Mouse (Mus musculus): ENCODE measurements around the gene Cenpt. TPM values are rescaled to one million over a fixed set of nuclear protein-coding genes. Genes with fewer than 3 reads are reported as not detected.

Cenpt gene
- polyA plus RNA-seq, 1 experiment from 2014 or later: 52.2 TPM

DNA sequence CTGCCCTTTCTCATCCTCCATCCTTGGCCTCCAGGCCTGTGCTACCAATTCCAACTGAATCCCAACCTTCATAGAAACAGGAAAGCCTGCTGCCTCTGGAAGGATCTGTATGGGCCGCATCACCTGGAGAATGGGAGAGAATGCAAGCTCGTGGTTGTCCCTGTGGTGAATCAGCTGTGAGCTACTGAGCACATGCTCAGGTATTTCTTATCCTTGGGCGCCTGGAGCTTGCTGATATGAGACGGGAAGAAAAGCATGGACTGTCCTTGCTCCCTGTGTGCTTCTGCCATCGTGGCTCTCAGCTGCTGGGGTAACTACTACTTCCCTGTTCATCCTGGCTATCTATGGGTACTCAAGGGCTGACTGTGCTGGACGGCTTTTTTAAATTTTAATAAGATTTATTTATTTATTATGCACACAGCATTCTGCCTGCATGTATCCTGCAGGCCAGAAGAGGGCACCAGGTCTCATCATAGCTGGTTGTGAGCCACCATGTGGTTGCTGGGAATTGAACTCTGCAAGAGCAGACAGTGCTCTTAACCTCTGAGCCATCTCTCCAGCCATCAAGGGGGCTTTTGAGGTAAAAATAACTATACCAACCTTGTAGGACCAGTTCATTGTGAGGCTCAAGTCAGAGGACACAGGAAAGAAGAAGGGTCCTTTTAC is 13.4 kb upstream of the Cenpt start:
- peaks cover 29% of the 10 kb centered on the region for H3K36me3 ChIP-seq
- WGBS: 88% methylated on average over 6 of the region's 6 CpGs
- no peak overlapping the region for H3K27ac ChIP-seq (replicated peaks)
- no peaks in the 10 kb centered on the region for H3K9me3 ChIP-seq
- H3K9ac ChIP-seq: no peak overlapping the region
- no peak overlapping the region for H3K4me2 ChIP-seq
- ATAC-seq (ENCODE audit: low FRiP score, low read depth): no peak
- H3K4me3 ChIP-seq: no peak overlapping the region
- no peaks in the 10 kb centered on the region for H3K27me3 ChIP-seq
- H3K4me1 ChIP-seq (replicated peaks): peaks cover 19% of the 10 kb centered on the region

DNA sequence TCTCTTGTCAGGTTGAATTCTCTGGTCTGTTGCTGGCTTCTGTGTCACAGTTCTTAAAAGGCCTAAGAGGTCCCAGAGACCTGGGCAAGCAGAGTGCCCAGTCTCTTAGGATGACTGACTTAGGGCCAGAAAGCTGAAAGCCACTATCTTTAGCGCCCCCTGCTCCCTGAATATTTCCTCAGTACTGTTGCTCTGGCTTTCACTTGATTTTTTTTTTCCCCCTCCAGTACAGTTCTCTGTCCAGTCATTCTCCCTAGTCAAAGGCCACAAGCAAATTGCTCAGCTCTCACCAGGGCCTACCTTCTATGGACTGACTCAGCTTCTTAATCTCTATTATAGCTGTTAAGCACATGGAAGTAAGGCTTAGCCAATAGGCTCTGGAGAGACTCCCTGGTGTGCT is 8.9 kb upstream of the Cenpt start:
- H3K4me3 ChIP-seq: peak overlapping the region; percentile 82
- ATAC-seq (ENCODE audit: low FRiP score, low read depth): no peak
- H3K4me1 ChIP-seq (replicated peaks): peaks cover 52% of the 10 kb centered on the region
- no peak overlapping the region for H3K27ac ChIP-seq (replicated peaks)
- H3K9me3 ChIP-seq: no peaks in the 10 kb centered on the region
- H3K4me2 ChIP-seq: peak overlapping the region; percentile 79
- H3K27me3 ChIP-seq: no peaks in the 10 kb centered on the region
- H3K9ac ChIP-seq: peak overlapping the region; percentile 89
- peaks cover 8% of the 10 kb centered on the region; the same call in 1 of the 2 replicates for H3K36me3 ChIP-seq
- 0% methylated on average over 1 of the region's 1 CpGs for WGBS

DNA sequence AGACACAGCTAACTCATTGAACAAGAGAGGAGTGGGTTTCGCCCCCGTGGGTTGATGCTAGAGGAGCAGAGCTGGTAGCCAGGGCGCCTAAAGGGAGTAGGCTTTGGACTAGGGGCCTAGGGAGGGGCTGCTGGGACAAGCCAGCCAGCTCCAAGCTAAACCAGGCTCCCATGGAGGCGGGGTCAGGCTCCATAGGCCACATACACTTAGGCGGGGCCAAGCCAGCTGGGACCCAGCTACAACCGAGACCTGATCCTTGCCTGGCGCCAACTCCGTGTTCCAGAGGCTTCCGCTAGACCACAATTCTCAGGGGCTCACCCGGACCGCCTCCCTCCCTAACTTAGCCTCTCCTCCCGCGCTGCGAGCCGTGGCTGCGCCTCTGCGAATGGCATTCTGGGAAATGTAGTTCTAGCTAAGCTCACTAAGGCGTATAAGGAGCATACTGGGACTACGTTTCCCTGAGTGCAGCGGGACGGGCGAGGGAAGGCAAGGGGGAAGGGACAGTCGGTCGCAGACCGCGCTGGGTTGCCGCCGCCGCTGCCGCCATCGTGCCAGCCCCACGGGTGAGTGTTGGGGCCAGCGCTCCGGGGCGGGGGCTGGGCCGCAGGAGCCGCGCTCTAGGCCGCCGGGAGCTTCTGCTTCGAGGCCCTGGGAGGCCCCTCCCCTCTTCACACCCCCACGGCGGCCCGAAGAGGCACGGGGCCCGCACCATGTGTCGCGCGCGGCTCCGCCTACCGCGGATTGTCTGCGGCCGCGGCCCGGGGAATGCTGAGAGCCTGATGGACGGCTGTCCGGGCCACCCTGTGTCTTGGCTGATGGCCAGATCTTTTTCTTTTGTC is 7.3 kb upstream of the Cenpt start, which contains the start of gene Nutf2:
TSS of gene Nutf2 (plus strand) at position 438 of the 839 bp plus-strand sequence.
- ATAC-seq (ENCODE audit: low FRiP score, low read depth): peak; percentile 97
- WGBS: under 1% methylated on average over 59 of the region's 59 CpGs
- peak within 1 kb of the TSS; percentile 89 for H3K9ac ChIP-seq

DNA sequence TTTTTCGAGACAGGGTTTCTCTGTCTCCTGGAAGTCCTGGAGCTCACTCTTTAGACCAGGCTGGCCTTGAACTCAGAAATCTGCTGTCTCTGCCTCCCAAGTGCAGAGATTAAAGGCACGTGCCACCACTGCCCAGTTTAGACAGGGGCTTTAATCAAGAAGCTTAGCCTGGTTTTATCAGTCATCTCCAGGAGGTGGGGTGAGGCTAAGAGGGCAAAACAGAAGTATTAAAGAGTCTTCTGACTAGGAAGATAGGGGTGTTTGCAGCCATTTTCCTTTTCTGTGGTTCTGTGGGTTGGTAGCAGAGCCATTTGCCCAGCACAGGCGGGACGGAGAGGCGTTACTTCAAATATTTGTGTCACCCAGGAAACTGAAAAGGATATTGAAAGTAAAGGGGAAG is 6.2 kb upstream of the Cenpt start:
- peaks cover 68% of the 10 kb centered on the region for H3K4me1 ChIP-seq (replicated peaks)
- no peak overlapping the region for H3K27ac ChIP-seq (replicated peaks)
- no peak overlapping the region for H3K9ac ChIP-seq
- H3K4me2 ChIP-seq: no peak overlapping the region
- H3K27me3 ChIP-seq: no peaks in the 10 kb centered on the region
- H3K9me3 ChIP-seq: no peaks in the 10 kb centered on the region
- 78% methylated on average over 5 of the region's 5 CpGs for WGBS
- no peak for ATAC-seq (ENCODE audit: low FRiP score, low read depth)
- H3K4me3 ChIP-seq: no peak overlapping the region
- no peaks in the 10 kb centered on the region for H3K36me3 ChIP-seq

More for the DNA sequence above, 7.3 kb upstream of the Cenpt start, which contains the start of gene Nutf2:
- peaks cover 67% of the 10 kb centered on the region for H3K4me1 ChIP-seq (replicated peaks)
- peak within 1 kb of the TSS; percentile 93 for H3K27ac ChIP-seq (replicated peaks)
- H3K27me3 ChIP-seq: no peaks in the 10 kb centered on the region
- peak within 1 kb of the TSS; percentile 79 for H3K4me2 ChIP-seq
- peak within 1 kb of the TSS; percentile 82 for H3K4me3 ChIP-seq
- H3K36me3 ChIP-seq: no peaks in the 10 kb centered on the region
- no peaks in the 10 kb centered on the region for H3K9me3 ChIP-seq

DNA sequence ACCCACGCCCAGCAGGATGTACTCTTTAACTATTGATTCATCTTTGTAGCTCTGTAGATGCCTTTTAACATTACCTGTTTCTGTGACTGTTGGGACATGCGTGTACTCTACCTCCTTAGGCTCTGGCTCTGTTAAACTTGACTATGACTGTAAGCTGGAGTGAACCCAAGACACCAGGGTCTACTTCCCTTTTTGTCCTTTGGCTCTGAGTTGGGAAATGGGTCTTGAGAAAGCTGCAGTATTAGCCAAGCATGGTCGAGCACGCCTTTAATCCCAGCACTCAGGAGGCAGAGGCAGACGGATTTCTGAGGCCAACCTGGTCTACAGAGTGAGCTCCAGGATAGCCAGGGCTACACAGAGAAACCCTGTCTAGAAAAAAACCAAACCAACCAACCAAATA is 5.4 kb upstream of the Cenpt start:
- H3K4me1 ChIP-seq (replicated peaks): peaks cover 67% of the 10 kb centered on the region
- H3K27ac ChIP-seq (replicated peaks): no peak overlapping the region
- H3K9ac ChIP-seq: no peak overlapping the region
- H3K9me3 ChIP-seq: no peaks in the 10 kb centered on the region
- no peaks in the 10 kb centered on the region for H3K36me3 ChIP-seq
- no peaks in the 10 kb centered on the region for H3K27me3 ChIP-seq
- WGBS: 83% methylated on average over 5 of the region's 5 CpGs
- ATAC-seq (ENCODE audit: low FRiP score, low read depth): no peak
- peak overlapping the region; percentile 16; the same call in 1 of the 2 replicates for H3K4me2 ChIP-seq
- no peak overlapping the region for H3K4me3 ChIP-seq

DNA sequence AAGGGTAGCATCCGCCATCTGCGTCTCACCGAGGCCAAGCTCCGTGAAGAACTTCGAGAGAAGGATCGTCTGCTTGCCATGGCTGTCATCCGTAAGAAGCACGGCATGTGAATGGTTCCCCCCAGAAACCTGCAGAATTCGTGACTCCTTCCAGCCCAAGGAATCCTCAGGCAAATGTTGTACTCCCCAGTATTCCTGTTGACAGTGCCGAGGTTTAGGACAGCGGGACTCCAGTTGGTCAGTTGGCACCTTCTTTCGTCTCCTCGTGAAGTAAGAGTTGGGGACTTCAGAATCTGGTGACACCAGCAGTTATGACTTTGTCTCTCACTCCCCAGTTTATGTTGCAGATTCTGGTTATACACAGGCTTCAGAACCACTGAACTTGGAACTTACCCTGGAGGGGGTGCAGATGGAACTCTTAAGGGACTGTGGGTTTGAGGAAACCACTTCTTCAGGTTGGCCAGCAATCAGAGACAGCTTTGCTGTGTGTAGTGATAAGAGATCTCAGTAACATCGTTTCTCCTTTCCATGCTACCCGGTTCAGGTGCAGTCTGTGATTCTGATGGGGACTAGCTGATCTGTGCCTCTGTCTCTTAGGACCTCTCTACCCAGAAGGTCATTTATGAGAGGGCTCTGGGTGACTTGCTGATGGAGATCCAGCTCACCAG is 3.2 kb upstream of the Cenpt start:
- peak overlapping the region; percentile 57 for H3K4me3 ChIP-seq
- peak overlapping the region; percentile 68 for H3K9ac ChIP-seq
- WGBS: 24% methylated on average over 15 of the region's 15 CpGs
- H3K27ac ChIP-seq (replicated peaks): peak overlapping the region; percentile 89
- peak overlapping the region; percentile 98 for H3K4me2 ChIP-seq
- peaks cover 56% of the 10 kb centered on the region for H3K4me1 ChIP-seq (replicated peaks)
- no peak for ATAC-seq (ENCODE audit: low FRiP score, low read depth)
- H3K9me3 ChIP-seq: no peaks in the 10 kb centered on the region
- H3K36me3 ChIP-seq: no peaks in the 10 kb centered on the region
- no peaks in the 10 kb centered on the region for H3K27me3 ChIP-seq

DNA sequence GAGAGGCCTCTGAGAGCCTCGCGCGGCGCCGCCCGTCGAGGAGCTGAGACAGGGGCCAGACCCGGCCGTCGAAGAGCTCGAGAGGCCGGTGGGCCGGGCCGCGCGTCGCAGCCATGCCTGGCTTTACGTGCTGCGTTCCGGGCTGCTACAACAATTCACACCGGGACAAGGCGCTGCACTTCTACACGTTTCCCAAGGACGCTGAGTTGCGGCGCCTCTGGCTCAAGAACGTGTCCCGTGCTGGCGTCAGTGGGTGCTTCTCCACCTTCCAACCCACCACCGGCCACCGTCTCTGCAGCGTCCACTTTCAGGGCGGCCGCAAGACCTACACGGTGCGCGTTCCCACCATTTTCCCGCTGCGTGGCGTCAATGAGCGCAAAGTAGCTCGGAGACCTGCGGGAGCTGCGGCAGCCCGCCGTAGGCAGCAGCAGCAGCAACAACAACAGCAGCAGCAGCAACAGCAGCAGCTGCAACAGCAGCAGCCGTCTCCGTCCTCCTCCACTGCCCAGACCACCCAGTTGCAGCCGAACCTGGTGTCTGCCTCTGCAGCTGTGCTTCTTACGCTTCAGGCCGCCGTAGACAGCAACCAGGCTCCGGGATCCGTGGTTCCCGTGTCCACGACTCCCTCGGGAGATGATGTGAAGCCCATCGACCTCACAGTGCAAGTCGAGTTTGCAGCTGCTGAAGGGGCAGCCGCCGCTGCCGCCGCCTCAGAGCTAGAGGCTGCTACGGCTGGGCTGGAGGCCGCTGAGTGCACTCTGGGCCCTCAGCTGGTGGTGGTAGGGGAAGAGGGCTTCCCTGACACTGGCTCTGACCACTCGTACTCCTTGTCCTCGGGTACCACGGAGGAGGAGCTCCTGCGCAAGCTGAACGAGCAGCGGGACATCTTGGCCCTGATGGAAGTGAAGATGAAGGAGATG is 2.4 kb upstream of the Cenpt start:
- under 1% methylated on average over 71 of the region's 71 CpGs for WGBS
- Histone ChIP-seq H3K9me3 (no peaks in the 10 kb centered on the region), H3K4me3 (peak overlapping the region; percentile 57), H3K36me3 (no peaks in the 10 kb centered on the region), H3K27ac (replicated peaks) (peak overlapping the region; percentile 89), H3K4me1 (replicated peaks) (peaks cover 60% of the 10 kb centered on the region), H3K9ac (peak overlapping the region; percentile 68), H3K27me3 (no peaks in the 10 kb centered on the region), H3K4me2 (peak overlapping the region; percentile 98)
- ATAC-seq (ENCODE audit: low FRiP score, low read depth): peak; percentile 16

DNA sequence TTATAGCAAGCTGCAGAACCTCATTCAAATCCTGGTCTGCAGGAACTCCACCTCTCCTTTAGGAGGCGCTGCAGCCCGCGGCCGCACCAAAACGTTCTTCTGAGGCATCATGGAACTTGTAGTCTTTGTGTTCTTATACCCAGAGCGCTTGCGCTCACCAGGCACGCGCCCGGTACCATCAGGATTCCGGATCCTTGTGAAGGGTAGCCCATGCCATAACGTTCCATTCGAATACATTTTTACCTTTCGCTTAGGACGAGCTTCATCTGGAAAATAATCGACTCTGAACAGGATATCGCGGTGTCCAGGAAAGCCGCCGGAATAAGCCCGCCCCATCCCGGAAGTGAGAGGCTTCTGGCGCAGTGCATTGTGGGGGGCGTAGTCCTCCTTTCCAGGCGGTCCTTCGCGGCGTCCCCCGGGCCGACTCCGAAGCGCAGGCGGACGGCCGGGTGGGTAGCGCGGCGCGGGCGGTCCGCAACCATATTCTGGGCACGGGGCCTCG is 1.7 kb upstream of the Cenpt start, which contains the start of gene Thap11:
TSS of gene Thap11 (plus strand) at position 418 of the 502 bp plus-strand sequence.
- Histone ChIP-seq H3K4me2 (peak within 1 kb of the TSS; percentile 98), H3K4me3 (peak within 1 kb of the TSS; percentile 57), H3K27me3 (no peaks in the 10 kb centered on the region), H3K36me3 (no peaks in the 10 kb centered on the region), H3K9me3 (no peaks in the 10 kb centered on the region), H3K27ac (replicated peaks) (peak within 1 kb of the TSS; percentile 89), H3K9ac (peak within 1 kb of the TSS; percentile 68), H3K4me1 (replicated peaks) (peaks cover 60% of the 10 kb centered on the region)
- ATAC-seq (ENCODE audit: low FRiP score, low read depth): peak; percentile 90
- 0% methylated on average over 43 of the region's 43 CpGs for WGBS

DNA sequence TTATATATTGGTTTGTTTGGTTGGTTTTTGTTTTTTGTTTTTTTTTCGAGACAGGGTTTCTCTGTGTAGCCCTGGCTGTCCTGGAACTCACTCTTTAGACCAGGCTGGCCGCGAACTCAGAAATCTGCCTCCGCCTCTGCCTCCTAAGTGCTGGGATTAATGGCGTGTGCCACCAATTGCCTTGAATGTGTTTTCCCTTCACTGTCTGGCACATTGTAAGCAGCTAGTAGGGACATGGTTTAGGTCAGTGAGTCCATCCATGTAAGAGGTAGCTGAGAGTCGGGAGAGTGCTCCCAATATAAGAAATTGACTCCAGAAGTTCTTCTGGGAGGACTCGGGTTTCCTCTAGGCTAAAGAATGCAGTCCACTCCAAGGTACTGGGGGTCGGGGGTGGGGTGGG is 1.2 kb upstream of the Cenpt start:
- Histone ChIP-seq H3K4me2 (peak overlapping the region; percentile 98), H3K27ac (replicated peaks) (peak overlapping the region; percentile 89), H3K9me3 (no peaks in the 10 kb centered on the region), H3K4me3 (peak overlapping the region; percentile 57), H3K27me3 (no peaks in the 10 kb centered on the region), H3K4me1 (replicated peaks) (peaks cover 56% of the 10 kb centered on the region), H3K36me3 (peaks cover under 1% of the 10 kb centered on the region; the same call in 1 of the 2 replicates), H3K9ac (0 out of 2 replicates have a peak overlapping the region, but pooled peaks have one; percentile 68)
- WGBS: 28% methylated on average over 8 of the region's 8 CpGs
- ATAC-seq (ENCODE audit: low FRiP score, low read depth): peak; percentile 12

DNA sequence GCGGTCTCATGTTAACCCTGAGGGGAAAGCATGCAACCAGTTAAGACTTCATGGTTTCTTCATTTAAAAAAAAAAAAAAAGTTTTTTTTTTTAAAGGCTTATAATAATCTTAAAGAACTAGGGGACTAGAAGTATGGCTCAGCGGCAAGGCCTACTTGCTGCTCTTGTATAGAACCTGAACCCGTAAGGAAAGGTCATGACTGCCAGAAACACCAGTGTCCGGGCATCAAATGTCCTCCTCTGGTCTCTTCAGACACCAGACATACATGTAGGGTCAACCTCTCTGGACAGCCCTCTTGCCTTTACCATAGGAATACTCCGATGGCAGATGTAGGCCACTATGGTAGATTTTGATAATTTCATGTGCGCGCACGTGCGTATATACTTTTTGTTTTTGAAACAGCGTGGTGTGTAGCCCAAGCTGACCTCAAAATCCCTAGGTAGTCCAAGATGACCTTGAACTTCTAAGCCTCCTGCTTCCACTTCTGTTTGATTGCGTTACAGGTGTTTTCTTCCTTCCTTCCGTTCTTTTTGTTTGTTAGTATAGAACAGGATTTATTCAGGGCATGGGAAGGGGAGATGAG is 840 bp downstream of the Cenpt start:
- Histone ChIP-seq H3K4me2 (peak overlapping the region; percentile 74), H3K9ac (no peak overlapping the region), H3K27ac (replicated peaks) (peak overlapping the region; percentile 84), H3K27me3 (no peaks in the 10 kb centered on the region), H3K9me3 (no peaks in the 10 kb centered on the region), H3K36me3 (peaks cover 19% of the 10 kb centered on the region), H3K4me3 (peak overlapping the region; percentile 80), H3K4me1 (replicated peaks) (peaks cover 36% of the 10 kb centered on the region)
- WGBS: 82% methylated on average over 12 of the region's 12 CpGs
- no peak for ATAC-seq (ENCODE audit: low FRiP score, low read depth)

All from hindbrain, embryonic 15.5 days (tissue).